8 mouse cellular contexts compared by ENCODE assay signal in genomic region chr3:88951327-88951800, GRCm38 (mm10). TPM values are rescaled to one million over a fixed set of nuclear protein-coding genes. Genes with fewer than 3 reads are reported as not detected.
DNase-seq lines count a peak whose midpoint lies in the region; ATAC-seq and TF ChIP-seq lines count a peak whose summit lies in the region.

No protein-coding gene starts in this region.

- peaks cover 45% of the 10 kb centered on the region for H3K4me1 ChIP-seq in heart, embryonic 13.5 days
- H3K4me1 ChIP-seq in ES-Bruce4 (ENCODE audit: control insufficient read depth, insufficient read depth, low read length), result peaks cover 1% of the 10 kb centered on the region
- H3K4me1 ChIP-seq in forebrain, embryonic 14.5 days (ENCODE audit: control insufficient read depth, insufficient read depth, low read length), result peaks cover 12% of the 10 kb centered on the region
- peaks cover 53% of the 10 kb centered on the region for H3K4me1 ChIP-seq in liver, embryonic 15.5 days (replicated peaks)

- 4% methylated on average over 5 of the region's 5 CpGs for WGBS in heart, embryonic 13.5 days
- 2% methylated on average over 5 of the region's 5 CpGs for WGBS in forebrain, embryonic 14.5 days
- under 1% methylated on average over 5 of the region's 5 CpGs for WGBS in liver, embryonic 15.5 days (ENCODE audit: insufficient replicate concordance)

- no peaks in the 10 kb centered on the region for H3K27me3 ChIP-seq in heart, embryonic 13.5 days (replicated peaks)
- no peaks in the 10 kb centered on the region for H3K27me3 ChIP-seq in ES-Bruce4 (ENCODE audit: control insufficient read depth, insufficient read depth, low read length, poor library complexity, severe bottlenecking)
- no peaks in the 10 kb centered on the region for H3K27me3 ChIP-seq in forebrain, embryonic 14.5 days (replicated peaks; ENCODE audit: control insufficient read depth, insufficient read depth, low read length)
- H3K27me3 ChIP-seq in liver, embryonic 15.5 days, result no peaks in the 10 kb centered on the region

- H3K4me3 ChIP-seq in heart, embryonic 13.5 days, result peak overlapping the region; percentile 95
- peak overlapping the region; percentile 79 for H3K4me3 ChIP-seq in ES-Bruce4 (ENCODE audit: low read depth, low read length)
- H3K4me3 ChIP-seq in forebrain, embryonic 14.5 days (ENCODE audit: low read depth, low read length), result peak overlapping the region; percentile 90
- H3K4me3 ChIP-seq in liver, embryonic 15.5 days (replicated peaks), result peak overlapping the region; percentile 86

- H3K36me3 ChIP-seq in heart, embryonic 13.5 days, result no peaks in the 10 kb centered on the region
- no peaks in the 10 kb centered on the region for H3K36me3 ChIP-seq in ES-Bruce4 (ENCODE audit: control insufficient read depth, insufficient read depth, low read length, poor library complexity, severe bottlenecking)
- no peaks in the 10 kb centered on the region for H3K36me3 ChIP-seq in forebrain, embryonic 14.5 days (ENCODE audit: control insufficient read depth, insufficient read depth, low read length)
- H3K36me3 ChIP-seq in liver, embryonic 15.5 days (replicated peaks), result no peaks in the 10 kb centered on the region

- no peak for TF ChIP-seq EP300 in ES-Bruce4 (IDR thresholded peaks at IDR 0.05; ENCODE audit: insufficient read depth, low read depth, low read length)

- peak overlapping the region; percentile 99 for H3K9ac ChIP-seq in heart, embryonic 13.5 days
- H3K9ac ChIP-seq in ES-Bruce4 (ENCODE audit: low read depth, poor library complexity, severe bottlenecking), result peak overlapping the region; percentile 86
- H3K9ac ChIP-seq in forebrain, embryonic 14.5 days (ENCODE audit: low read length), result peak overlapping the region; percentile 94
- H3K9ac ChIP-seq in liver, embryonic 15.5 days, result peak overlapping the region; percentile 97

- peak overlapping the region; percentile 80 for H3K4me2 ChIP-seq in heart, embryonic 13.5 days
- H3K4me2 ChIP-seq in forebrain, embryonic 14.5 days (ENCODE audit: low read length), result peak overlapping the region; percentile 57
- peak overlapping the region; percentile 88 for H3K4me2 ChIP-seq in liver, embryonic 15.5 days

- ATAC-seq in heart, embryonic 13.5 days (ENCODE audit: extremely low read depth, insufficient number of reproducible peaks, low FRiP score, low TSS enrichment), result no peak
- ATAC-seq in forebrain, embryonic 14.5 days, result no peak
- no peak for ATAC-seq in liver, embryonic 15.5 days (ENCODE audit: insufficient read depth)

- TF ChIP-seq CTCF in ES-Bruce4 (IDR thresholded peaks at IDR 0.05; ENCODE audit: low read depth, low read length), result no peak

- H3K9me3 ChIP-seq in heart, embryonic 13.5 days, result no peaks in the 10 kb centered on the region
- no peaks in the 10 kb centered on the region for H3K9me3 ChIP-seq in ES-Bruce4 (replicated peaks; ENCODE audit: control insufficient read depth, insufficient read depth, low read length, poor library complexity, severe bottlenecking)
- H3K9me3 ChIP-seq in forebrain, embryonic 14.5 days (replicated peaks; ENCODE audit: control insufficient read depth, low read length), result no peaks in the 10 kb centered on the region
- no peaks in the 10 kb centered on the region for H3K9me3 ChIP-seq in liver, embryonic 15.5 days (replicated peaks)

- peak overlapping the region; percentile 100 for H3K27ac ChIP-seq in heart, embryonic 13.5 days (replicated peaks)
- H3K27ac ChIP-seq in ES-Bruce4 (ENCODE audit: insufficient read depth, low read length), result peak overlapping the region; percentile 80; the same call in 1 of the 2 replicates
- peak overlapping the region; percentile 99 for H3K27ac ChIP-seq in forebrain, embryonic 14.5 days (ENCODE audit: low read depth, low read length)
- H3K27ac ChIP-seq in liver, embryonic 15.5 days (replicated peaks), result peak overlapping the region; percentile 98

- DNase-seq in heart, adult 8-10 months (ENCODE audit: low spot score), result no peak
- no peak for DNase-seq in forebrain, embryonic 14.5 days (ENCODE audit: low spot score)
- no peak for DNase-seq in cerebellum, postnatal 4 days (ENCODE audit: low spot score in 2 of 2)
- DNase-seq in kidney, adult 8-10 months, result no peak
- no peak for DNase-seq in cerebellum, postnatal 25 days

- no peak for TF ChIP-seq POLR2A in ES-Bruce4 (IDR thresholded peaks at IDR 0.05; ENCODE audit: insufficient read depth, low read length)

RNA-seq across cellular contexts. Expression of gene Dap3, which starts 0.4 kb away (rescaled TPM):
- polyA plus RNA-seq in heart, embryonic 13.5 days (2015; fragmentation: Nextera tagmentation; extraction: Ambion mirVana), result 125 and 132 TPM in 2 replicates
- total RNA-seq in heart, adult 8-10 months (2022), result 100 to 1,000 TPM; 142 to 154 (median 149) TPM
- polyA plus RNA-seq in ES-Bruce4 (2011; ENCODE audit: insufficient read depth, insufficient read length, low read depth, missing spikeins), result 175 and 180 TPM in 2 replicates
- 147 and 159 TPM in 2 replicates for polyA plus RNA-seq in forebrain, embryonic 14.5 days (2014; fragmentation: Nextera tagmentation; extraction: Ambion mirVana)
- 84.3 and 88.9 TPM in 2 replicates for polyA plus RNA-seq in liver, embryonic 15.5 days (2015; fragmentation: Nextera tagmentation; extraction: Ambion mirVana)

RNA-seq across cellular contexts. Expression of gene Ash1l, which starts 0.9 kb away (rescaled TPM):
- polyA plus RNA-seq in heart, embryonic 13.5 days (2015; fragmentation: Nextera tagmentation; extraction: Ambion mirVana), result 12.4 and 12.8 TPM in 2 replicates
- 10 to 100 TPM; 40.2 to 43.4 (median 42.0) TPM for total RNA-seq in heart, adult 8-10 months (2022)
- 20.8 and 22.4 TPM in 2 replicates for polyA plus RNA-seq in ES-Bruce4 (2011; ENCODE audit: insufficient read depth, insufficient read length, low read depth, missing spikeins)
- polyA plus RNA-seq in forebrain, embryonic 14.5 days (2014; fragmentation: Nextera tagmentation; extraction: Ambion mirVana), result 13.6 and 18.1 TPM in 2 replicates
- 4.8 and 5.2 TPM in 2 replicates for polyA plus RNA-seq in liver, embryonic 15.5 days (2015; fragmentation: Nextera tagmentation; extraction: Ambion mirVana)

RNA-seq across cellular contexts. Expression of gene Msto1, which starts 37.6 kb away (rescaled TPM):
- 48.6 and 52.3 TPM in 2 replicates for polyA plus RNA-seq in heart, embryonic 13.5 days (2015; fragmentation: Nextera tagmentation; extraction: Ambion mirVana)
- 10 to 100 TPM; 12.1 to 15.6 (median 12.9) TPM for total RNA-seq in heart, adult 8-10 months (2022)
- 46.4 and 50.8 TPM in 2 replicates for polyA plus RNA-seq in ES-Bruce4 (2011; ENCODE audit: insufficient read depth, insufficient read length, low read depth, missing spikeins)
- 46.5 and 51.9 TPM in 2 replicates for polyA plus RNA-seq in forebrain, embryonic 14.5 days (2014; fragmentation: Nextera tagmentation; extraction: Ambion mirVana)
- 12.0 and 12.9 TPM in 2 replicates for polyA plus RNA-seq in liver, embryonic 15.5 days (2015; fragmentation: Nextera tagmentation; extraction: Ambion mirVana)
